Comparison of ENCODE assay signal across 8 mouse cellular contexts in the genomic region with DNA sequence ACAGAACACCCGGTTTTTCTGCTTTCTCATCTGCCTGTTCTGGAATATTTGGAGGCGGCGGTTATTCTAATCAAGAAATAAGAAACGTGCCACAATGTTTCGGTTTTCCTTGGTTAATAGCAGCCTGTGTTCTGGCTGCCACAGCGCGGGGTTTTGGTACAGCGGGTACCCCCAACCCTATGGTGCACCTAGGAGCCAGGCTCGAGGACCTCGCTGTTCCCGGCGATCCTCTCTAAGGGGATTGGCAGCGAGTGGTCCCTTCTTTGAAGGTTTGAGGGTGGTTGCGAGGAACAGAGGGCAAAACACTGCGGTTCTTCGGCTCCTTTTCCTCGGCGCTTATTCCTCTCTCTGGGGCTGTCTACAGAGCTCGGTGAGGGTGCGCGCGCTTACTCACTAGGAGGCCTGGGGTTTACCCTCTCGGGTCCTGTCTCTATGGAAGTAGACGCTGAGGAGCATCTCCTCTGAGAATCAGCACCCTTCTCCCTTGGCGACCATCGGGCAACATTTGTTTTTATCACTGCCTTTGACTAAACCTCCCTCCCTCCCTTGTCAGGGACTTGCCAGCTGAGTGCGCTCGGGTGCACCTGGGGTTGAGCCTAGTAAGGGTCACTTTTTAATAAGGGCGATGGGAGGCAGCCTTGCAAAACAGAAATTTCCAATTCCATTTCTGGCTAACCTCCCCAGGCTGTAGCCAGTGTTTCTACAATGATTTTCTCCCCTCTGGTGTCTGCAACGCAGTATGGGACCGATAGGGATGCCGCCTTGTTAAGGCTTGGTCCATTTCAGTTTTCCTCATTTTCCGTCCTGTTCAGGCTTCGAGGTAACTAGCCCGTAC. TPM values are rescaled to one million over a fixed set of nuclear protein-coding genes. Genes with fewer than 3 reads are reported as not detected.
A peak's percentile ranks its signal among the peaks of the same experiment; 100 is the strongest.
DNase-seq lines count a peak whose midpoint lies in the region; ATAC-seq and TF ChIP-seq lines count a peak whose summit lies in the region.

No protein-coding gene starts in this region.

- 0 out of 2 replicates have a peak, but pooled peaks cover 4% of the 10 kb centered on the region for H3K36me3 ChIP-seq in E14TG2a.4 (ENCODE audit: insufficient read depth, low read length)
- 0 out of 2 replicates have a peak, but pooled peaks cover 8% of the 10 kb centered on the region for H3K36me3 ChIP-seq in forebrain, embryonic 10.5 days (replicated peaks)
- no peaks in the 10 kb centered on the region for H3K36me3 ChIP-seq in midbrain, embryonic 12.5 days

- no peak for ATAC-seq in midbrain, embryonic 12.5 days (ENCODE audit: low FRiP score, low read depth)
- ATAC-seq in megakaryocyte-erythroid progenitor cell, adult 5-6 weeks (replicated peaks; ENCODE audit: low FRiP score, low TSS enrichment, poor library complexity, severe bottlenecking) = no peak

- no peaks in the 10 kb centered on the region for H3K9me3 ChIP-seq in E14TG2a.4 (ENCODE audit: low read length)
- no peaks in the 10 kb centered on the region for H3K9me3 ChIP-seq in forebrain, embryonic 10.5 days
- no peaks in the 10 kb centered on the region for H3K9me3 ChIP-seq in midbrain, embryonic 12.5 days

- DNase-seq in adrenal gland, postnatal 25 days = peak; percentile 50
- DNase-seq in forebrain, embryonic 10.5 days (ENCODE audit: extremely low spot score, low spot score) = peak; percentile 30
- DNase-seq in heart, postnatal 14 days = peak; percentile 30 to 36
- DNase-seq in layer of hippocampus, postnatal 36 days = peak; percentile 48 to 50
- DNase-seq in testis, postnatal 14 days (ENCODE audit: low spot score) = peak; percentile 24

- intact Hi-C loops in heart, postnatal 14 days (cut with DNase I) = loop anchor here (1.0 to 10.0 kb wide), 4 partner anchors 87 to 580 kb away; a partner anchor contains a TSS

- TF ChIP-seq CTCF in E14TG2a.4 (conservative IDR thresholded peaks at IDR 0.05; ENCODE audit: low read length) = no peak

- H3K4me3 ChIP-seq in E14TG2a.4 (replicated peaks; ENCODE audit: low read length) = peak overlapping the region; percentile 94
- peak overlapping the region; percentile 88 for H3K4me3 ChIP-seq in forebrain, embryonic 10.5 days
- peak overlapping the region; percentile 64 for H3K4me3 ChIP-seq in midbrain, embryonic 12.5 days

- H3K27ac ChIP-seq in forebrain, embryonic 10.5 days = peak overlapping the region; percentile 96
- H3K27ac ChIP-seq in midbrain, embryonic 12.5 days (replicated peaks) = peak overlapping the region; percentile 94

- peak overlapping the region; percentile 81 for H3K9ac ChIP-seq in midbrain, embryonic 12.5 days (replicated peaks)

- peaks cover 65% of the 10 kb centered on the region for H3K4me1 ChIP-seq in E14TG2a.4 (replicated peaks; ENCODE audit: low read depth, low read length)
- peaks cover 48% of the 10 kb centered on the region for H3K4me1 ChIP-seq in forebrain, embryonic 10.5 days
- peaks cover 16% of the 10 kb centered on the region for H3K4me1 ChIP-seq in midbrain, embryonic 12.5 days

- H3K27me3 ChIP-seq in E14TG2a.4 (ENCODE audit: insufficient read depth, low read length) = peaks cover 28% of the 10 kb centered on the region
- H3K27me3 ChIP-seq in forebrain, embryonic 10.5 days (ENCODE audit: poor library complexity, severe bottlenecking) = peaks cover 12% of the 10 kb centered on the region
- 0 out of 2 replicates have a peak, but pooled peaks cover 5% of the 10 kb centered on the region for H3K27me3 ChIP-seq in midbrain, embryonic 12.5 days

- peak overlapping the region; percentile 77 for H3K4me2 ChIP-seq in midbrain, embryonic 12.5 days (replicated peaks)

- under 1% methylated on average over 35 of the region's 35 CpGs for WGBS in forebrain, embryonic 10.5 days
- under 1% methylated on average over 35 of the region's 35 CpGs for WGBS in midbrain, embryonic 12.5 days

RNA-seq across cellular contexts. Expression of a gene that starts 2.4 kb away (rescaled TPM):
- total RNA-seq in adrenal gland, postnatal 25 days (2021) = 88.7 and 106 TPM in 2 replicates
- polyA plus RNA-seq in forebrain, embryonic 10.5 days (2016; fragmentation: Nextera tagmentation; extraction: Ambion mirVana) = 37.0 and 38.6 TPM in 2 replicates
- total RNA-seq in heart, postnatal 14 days (2021) = 10 to 100 TPM; 71.4 to 72.3 TPM
- total RNA-seq in layer of hippocampus, postnatal 36 days (2021) = 100 to 1,000 TPM; 106 to 107 TPM
- 39.9 and 47.4 TPM in 2 replicates for polyA plus RNA-seq in midbrain, embryonic 12.5 days (2016; fragmentation: Nextera tagmentation; extraction: Ambion mirVana)
- total RNA-seq in megakaryocyte-erythroid progenitor cell, adult 5-6 weeks (2014; fragmentation: Nextera tagmentation) = not detected in 2 replicates
- total RNA-seq in megakaryocyte-erythroid progenitor cell, adult 5-6 weeks (2017) = not detected in 2 replicates

Comparison
In these comparisons a context has a peak if more than half of its experiments do, and no peak if none do; other contexts are left out.
1. RNA of a gene that starts 2.4 kb away (total RNA-seq): 106 to 107 TPM in layer of hippocampus, postnatal 36 days, 88.7 to 106 TPM in adrenal gland, postnatal 25 days and 71.4 to 72.3 TPM in heart, postnatal 14 days; not detected in megakaryocyte-erythroid progenitor cell, adult 5-6 weeks; every median in the first group is over 10 times any median in the second.
2. Peak in every context shown above with its lines, with median percentiles within 50 percentile points of each other: H3K4me3 ChIP-seq and DNase-seq.